Mouse (Mus musculus) natural killer cell, adult 2 months (primary cell): ENCODE measurements around the gene Atg7.

Experiments
- DNase-seq, 2 experiments: peaks; one replicate each; pipeline ENCODE4 v3.0.0; 2022; ENCODE audit warnings: low spot score in 2 of 2

Gene Atg7

DNA sequence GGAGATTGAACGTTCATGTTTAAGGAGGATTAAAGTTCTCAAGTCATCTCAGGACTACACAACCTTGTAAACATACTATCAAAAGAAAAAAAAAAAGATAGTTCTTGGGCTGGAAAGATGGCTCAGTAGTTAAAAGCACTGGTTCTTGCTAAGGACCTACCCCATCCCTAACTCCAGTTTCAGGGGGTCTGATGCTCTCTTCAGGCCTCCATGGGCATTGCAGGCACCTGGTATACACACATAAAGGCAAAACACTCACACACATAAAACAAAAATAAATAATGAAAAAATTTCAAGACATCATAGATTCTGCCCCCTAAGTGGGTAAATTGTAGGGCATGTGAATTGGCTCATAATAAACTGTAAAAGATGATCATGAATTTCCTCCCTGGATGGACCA, 42.5 kb downstream of the Atg7 start:
- no peak for DNase-seq

DNA sequence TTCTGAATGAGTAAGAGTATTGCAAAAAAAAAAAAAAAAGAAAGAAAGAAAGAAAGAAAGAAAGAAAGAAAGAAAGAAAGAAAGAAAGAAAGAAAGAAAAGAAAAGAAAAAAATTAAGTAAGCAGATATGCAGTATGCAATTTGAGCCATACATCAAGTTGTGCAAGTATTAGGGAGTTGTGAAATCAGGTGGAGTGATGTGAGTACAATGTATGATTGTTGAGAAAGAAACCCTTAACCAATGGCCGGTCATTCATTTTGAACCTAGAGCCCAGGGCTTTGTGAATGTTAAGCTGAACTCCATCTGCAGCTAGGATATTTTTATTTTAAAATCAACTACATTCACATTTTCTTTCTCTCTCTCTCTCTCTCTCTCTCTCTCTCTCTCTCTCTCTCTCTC, 44.1 kb downstream of the Atg7 start:
- no peak for DNase-seq

DNA sequence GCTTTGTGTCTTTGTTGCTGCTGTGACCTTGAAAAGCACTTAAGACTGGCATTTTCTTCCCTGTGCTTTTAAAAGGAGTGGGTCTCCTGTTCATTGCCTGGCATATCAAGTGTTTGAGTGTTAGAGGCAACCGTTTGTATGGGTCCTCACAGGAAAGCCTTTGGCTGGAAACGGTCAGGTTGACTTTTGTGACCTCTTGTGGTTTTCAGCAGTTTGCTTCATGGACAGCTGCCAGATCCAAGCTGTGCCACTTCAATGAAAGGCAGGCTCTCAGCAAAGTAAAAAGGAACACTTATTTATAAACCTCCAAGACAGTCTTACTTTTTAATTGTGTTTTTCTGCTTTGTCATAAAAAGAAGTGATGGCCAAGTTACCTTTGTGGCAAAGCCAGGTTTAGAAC, 47.8 kb downstream of the Atg7 start:
- DNase-seq, result no peak

DNA sequence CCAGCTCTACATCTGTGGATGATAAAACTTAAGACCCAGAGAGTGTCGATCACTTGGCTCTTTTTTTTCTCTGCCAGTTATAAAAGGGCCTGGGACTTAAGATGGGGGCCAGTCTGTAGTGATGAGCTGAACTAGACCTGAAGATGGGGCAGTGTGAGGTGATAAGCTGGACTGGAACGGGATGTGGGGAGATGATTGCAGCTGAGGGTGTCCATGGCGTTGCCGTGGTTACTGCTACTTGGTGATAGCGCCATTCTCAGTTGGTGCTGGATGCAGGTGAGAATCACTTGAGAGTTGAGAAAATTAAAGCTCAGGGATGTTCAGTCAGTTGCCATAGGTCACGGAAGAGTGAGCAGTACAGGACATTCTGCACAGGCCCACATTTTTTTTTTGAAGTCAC, 48.6 kb downstream of the Atg7 start:
- no peak for DNase-seq

DNA sequence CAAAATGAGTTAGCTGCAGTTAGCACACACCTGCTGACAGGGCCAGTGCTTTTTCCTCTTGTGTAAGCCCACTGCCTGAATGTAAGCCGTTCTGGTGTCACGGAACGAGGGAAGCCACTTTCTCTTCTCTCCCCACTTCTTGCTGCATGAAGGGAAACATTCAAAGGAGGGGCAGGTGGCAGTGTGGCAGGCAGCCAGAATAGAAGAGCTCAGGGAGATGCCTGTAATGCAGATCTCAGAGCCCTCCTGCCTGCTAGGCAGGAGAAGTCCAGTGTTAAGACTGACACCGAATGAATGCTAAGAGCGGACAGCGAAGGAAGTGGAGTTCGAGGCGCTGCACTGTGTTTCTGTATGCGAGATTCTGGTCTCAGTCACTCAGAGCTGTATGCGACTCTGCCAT, 49.8 kb downstream of the Atg7 start:
- no peak for DNase-seq

DNA sequence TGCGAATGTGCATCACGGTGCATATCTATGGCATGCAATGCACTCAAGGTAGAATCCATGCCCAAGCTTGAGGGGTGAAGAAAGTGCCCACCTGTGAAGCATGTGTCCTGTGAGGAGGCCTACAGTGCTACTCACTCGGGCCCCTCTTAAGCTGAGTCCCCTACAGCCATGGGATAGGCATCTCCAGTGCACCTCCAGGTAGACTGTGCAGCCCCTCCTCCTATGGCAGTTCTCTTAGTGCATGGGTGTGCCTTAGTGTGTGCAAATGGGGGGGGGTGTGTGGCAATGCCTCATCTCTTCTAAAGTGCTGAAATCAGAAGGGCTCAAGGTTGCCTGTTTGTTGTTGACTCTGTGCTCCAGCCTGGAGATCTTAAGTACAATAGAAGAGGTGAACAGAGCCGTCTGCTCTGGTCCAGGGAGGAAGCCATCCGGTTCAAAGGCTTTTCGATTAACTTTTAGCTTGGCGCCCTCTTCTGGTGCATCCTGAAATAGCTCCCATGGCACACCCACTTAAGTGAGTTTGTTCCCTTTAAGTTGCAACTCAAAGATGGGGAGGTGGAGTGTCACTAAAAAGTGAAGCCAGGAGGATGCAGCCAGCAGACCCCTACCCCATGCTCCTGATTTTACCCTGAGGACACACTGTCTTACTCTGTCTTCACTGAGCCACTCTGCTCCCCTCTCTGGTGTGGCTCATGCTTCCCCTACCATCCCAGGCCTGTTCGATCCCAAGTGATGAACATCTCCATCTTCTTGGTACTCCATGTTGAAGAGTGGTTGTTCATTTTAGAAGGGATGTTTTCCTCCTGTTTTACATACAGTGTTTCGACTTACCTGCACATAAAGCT, 55.0 kb downstream of the Atg7 start:
- DNase-seq, result peak; percentile 38 to 54

DNA sequence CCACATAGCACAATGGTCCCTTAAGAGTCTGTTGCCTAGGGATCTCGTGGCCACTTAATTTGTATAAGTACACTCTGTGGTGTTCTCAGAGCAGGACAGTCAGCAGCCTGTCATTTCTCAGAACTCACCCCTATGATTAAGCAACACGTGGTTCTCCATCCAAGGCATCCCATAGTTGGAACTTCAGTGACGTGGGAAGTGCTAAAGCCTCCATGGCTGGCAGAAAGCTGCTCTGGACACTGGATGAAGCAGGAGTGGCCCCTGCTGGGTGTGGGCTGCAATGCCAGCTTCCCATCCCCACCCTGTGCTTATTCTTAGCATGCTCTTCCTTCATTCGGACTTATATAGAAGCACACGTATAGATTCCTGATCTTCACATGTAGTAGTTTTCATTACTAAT, 55.7 kb downstream of the Atg7 start:
- DNase-seq, result no peak

DNA sequence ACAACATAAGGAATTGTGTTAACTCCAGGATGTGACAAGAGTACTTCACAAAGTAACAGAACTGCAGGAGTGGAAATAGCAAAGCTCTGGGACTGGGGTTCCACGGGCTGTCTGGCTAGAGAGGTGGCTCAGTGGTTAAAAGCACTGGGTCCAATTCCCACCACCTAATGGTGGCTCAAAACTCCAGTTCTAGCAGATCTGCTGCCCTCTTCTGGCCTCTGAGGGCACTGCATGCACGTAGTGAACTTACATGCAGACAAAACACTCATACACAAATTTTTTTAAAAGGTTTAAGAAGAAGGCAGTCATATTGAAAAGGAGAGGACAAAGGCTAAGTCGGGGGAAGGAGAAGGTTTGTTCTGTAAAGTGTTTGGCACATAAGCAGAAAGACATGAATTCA, 57.8 kb downstream of the Atg7 start:
- peak in 1 of 2 experiments; percentile 12 for DNase-seq

DNA sequence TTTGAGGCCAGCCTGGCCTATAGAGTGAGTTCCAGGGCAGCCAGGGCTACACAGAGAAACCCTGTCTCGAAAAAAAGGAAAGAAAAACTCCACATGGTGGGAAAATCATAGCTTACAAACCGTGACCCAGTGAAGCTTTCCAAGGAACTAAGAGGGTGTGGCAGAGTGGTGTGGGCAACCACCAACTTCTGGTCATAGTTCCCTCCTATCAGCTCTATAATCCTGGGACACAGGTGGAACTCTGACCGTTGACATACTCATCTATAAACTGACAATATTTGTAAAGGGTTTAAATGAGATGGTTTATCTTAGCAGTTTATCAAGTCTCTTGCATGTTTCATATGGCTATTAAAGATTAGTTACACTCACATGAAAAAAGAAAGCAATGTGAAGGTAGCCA, 64.1 kb downstream of the Atg7 start:
- DNase-seq, result no peak

DNA sequence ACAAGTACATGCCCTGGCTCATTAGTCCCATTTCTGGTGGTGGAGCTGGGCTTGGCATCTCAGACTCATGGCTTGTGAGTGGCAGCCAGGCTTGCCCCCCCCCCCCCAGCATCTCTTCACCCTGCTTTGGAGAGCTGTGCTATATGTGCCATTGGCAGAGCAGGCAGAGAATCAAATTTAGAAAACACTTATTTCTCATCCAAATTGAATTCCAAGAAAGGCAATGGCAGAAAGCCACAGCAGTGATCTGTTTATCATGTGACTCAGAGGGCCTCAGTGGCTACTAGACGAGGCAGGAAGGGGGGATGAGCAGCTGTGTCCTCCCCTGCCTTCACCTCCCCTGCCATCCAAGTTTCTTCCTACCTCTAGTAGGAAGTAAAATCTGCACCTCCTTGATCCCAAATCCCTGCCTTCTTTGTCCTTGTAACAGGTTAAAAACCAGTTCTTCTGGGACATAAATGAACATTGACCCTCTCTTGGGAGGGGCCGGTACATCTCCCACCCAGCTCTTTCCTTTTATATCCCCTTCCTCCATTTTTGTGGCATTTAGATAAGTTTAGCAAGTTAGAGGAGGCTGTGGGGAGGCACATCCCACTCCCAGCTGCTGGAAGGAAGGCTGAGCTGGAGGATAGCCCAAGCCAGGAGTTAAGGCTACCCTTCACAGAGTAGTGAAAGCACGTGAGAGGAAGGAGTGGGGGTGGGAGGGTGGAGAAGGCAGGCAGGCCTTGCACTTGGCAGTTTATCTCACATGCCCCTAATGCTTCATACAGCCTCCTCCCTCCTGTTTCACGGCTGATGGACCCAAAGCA, 69.5 kb downstream of the Atg7 start:
- no peak for DNase-seq

DNA sequence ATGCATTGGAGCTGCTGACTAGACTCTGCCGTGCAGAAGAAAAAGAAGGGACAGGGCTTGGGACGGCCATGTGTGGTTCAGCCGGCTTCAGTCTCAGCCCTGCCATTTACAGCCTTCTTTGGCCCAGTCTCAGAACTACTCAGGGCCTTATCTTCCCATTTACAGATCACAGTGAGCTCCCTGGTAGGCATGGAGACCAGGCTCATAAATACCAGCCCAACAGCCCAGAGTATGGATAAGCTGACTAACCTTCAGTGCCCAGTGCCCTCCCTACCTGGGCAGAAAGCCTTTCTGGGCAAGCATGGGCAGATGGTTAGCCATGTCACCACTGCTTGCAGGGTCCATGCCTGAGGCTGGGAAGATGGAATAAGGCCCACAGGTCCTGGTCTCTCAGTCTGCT, 70.6 kb downstream of the Atg7 start:
- no peak for DNase-seq

DNA sequence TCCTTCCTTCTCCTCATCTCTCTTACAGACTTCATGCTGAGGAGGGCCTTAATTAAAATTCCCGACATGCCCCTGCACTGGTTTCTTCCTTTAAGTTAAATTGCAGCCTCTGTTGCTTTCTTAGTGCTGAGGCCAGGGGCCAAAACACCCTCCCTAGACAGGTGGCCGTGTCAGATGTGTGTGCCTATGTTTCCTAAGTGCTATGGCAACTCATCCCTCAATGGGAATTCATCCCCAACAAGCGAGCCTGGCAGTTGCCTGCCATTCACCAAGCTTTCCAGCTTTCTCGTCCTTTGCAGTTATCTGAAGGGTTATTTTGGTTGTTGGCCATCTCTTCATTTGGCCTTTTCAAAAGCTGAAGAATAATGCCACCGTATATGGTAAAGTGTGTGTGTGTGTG, 71.8 kb downstream of the Atg7 start:
- DNase-seq, result no peak

DNA sequence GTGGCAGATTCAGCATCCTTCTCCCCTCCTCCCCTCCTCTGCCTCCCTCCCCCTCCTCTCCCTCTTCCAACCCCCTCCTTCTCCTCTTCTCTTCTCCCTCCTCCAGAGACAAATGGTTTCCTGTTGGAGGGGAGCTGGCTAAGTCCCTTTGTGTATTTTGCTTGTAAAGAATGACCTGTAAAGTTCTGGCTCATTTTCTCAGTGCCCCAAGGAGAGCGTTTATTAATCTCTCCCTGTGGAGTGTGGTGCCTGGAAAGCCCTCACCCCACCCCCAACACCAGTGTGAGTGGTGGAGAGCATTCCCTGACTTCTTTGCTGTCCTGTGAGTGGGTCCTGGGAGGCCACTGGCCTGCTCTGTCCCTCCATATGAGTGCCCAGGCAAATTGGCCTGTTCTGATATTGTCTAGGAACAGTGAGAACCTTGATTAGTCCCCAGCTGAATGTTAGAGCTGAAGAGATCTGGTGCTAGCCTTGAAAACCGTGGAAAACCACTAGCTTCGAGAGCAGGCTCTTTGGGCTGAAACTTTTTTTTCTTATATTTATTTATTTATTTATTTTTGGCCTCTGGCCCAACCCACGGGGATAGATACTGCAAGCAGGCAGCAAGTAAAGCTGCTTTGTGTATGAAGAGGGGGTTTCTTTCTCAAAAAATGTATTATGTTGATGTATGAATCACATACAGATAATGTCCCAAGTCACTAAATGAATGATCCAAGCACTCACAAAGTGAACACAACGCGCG, 72.6 kb downstream of the Atg7 start:
- DNase-seq, result no peak

DNA sequence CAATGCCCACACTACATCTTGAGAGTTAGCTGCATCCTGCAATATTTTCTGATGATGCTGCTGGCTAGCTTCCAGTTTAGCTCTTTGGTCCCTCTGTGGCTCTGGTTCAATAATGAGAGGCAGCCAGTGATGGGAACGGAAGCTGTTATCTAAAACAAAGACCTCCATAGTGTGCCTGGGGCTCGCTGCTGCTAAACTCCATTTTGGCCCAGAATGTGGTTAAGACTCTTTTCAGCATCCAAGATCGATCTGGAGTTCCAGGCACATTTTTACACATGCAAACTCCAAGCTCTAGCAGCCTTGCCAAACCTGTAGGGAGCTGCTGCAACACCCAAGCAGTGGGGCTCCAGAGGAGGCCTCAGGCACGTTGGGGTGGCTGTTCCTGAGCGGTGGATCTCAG, 76.2 kb downstream of the Atg7 start:
- no peak for DNase-seq

DNA sequence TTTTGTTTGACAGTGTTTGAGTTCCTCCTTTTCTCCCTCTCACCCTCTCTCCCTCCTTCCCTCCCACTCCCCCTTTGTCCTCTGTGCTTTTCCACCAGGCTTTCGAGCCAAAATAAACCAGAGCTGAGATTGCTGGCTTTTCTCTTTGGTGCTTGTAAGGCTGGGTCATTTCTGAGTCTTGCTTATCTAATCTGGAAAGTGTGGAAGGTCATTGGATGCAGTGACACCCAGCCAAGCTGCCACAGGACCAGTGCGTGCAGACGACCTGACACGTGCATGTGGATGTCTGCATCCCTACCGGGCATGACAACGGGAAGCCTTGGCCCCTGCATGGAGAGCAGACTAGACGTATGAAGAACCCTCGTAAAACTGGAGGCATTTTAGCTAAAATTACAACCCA, 76.8 kb downstream of the Atg7 start:
- DNase-seq, result no peak

DNA sequence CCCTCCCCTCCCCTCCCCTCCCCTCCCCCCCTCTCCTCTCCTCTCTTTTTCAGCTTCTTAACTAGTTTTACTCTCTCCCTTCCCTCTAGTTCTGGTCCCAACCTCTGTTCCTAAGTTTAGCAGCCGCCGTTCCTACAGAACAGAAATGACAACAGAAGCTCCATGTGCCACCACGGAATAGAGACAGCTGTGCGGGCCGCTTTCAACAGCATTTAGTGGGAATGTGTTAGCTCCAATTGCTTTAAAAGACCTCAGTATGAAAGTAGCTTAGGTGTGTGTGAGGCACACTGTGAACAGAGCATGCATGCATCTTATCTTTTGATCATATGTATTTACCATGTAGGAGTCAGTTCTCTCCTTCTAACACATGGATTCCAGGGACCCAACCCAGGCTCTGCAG, 79.1 kb downstream of the Atg7 start:
- DNase-seq, result no peak

DNA sequence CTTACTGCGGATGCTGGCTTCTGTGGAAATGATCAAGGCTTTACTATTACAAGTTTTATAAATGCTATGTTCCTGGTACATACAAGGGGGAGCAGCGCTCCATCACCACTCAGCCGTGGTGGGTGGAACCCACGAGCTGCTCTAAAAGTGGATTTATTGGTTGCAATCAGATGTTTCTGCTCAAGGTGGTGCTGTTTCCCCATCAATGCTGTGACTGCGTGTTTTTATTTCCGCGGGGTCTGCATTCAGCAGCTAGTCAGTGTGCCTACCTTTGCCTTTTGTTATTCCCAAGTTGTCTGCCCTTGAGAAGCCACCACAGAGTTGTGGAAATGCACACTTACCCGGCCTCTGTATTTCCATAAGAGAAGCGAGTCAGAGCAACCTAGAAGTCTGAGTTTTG, 81.0 kb downstream of the Atg7 start:
- DNase-seq, result peak in 1 of 2 experiments; percentile 25

DNA sequence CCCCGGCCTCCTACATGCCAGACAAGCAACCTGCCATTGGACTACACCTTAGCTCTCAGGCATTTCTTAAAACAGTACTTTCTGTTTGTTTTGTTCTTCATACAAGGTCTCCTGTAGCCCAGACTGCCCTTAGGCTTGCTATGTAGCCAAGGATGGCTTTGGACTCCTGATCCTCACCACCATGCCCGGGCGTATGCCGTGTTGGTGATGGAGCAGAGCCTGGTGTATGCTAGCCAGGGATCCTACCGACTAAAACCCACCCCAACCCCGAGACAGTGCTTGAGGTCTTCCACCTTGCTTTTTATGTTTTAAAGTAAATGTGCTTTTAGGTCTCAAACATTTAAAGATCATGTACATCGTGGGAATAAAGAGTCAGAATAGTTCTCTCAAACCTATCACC, 81.5 kb downstream of the Atg7 start:
- no peak for DNase-seq

DNA sequence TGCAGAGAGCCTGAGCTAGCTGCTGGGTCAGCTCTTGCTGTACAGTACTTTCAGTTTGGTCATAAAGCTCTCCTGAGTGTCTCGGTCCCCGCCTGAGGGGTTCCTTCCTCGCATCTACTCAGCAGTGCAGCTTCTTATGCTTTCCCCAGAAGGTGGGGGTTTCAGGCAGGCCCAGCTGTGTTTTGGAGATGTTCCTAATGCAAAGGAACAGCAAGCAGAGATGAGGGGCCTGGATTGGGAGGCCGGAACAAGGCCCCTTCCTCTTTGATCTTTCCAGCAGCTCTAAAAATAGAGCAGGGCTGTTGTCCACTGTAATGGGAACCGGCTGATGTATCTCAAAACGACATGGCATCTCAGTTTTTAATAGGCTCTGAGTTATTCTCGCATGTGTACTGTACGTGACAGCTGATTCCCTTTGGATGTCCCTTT, 82.3 kb downstream of the Atg7 start:
- DNase-seq, result no peak

DNA sequence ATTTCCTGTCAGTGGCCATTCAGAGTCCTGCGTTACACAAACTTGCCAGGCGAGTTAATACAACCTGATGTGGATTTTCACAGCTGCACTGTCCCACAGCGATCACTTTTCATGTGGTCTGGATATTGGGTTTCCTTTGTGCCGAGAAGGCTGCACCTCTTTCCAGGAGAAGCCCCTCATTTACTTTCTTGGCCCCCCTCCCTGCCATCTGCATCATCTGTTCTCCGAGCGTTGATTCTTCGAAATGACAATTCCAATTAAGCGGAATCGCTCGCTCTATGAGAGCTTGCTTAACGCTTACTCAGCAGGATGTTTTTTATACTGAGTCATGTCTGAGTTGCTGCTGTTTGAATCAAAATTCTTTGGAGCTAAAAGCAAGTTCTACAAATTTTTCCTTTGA, 83.8 kb downstream of the Atg7 start:
- DNase-seq, result no peak

DNA sequence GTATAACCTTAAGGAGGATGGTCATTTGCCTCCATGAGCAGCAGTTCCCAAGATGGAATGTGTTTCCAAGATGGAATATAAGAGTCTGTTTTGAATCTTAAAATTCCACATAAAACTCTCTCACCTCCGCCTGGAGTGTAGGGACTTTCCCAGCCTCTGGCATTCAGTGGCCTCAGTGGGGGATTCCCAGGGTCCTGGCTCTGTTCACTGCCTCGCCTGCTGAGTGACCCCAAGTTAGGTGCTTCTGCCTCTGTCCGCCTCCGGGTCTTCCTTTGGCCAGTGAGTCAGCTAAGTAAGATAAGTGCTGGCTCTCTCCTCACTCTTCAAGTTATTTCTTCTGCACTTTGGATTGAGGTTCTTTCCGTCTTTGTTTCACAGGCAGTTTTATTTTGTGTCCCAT, 90.3 kb downstream of the Atg7 start:
- no peak for DNase-seq

DNA sequence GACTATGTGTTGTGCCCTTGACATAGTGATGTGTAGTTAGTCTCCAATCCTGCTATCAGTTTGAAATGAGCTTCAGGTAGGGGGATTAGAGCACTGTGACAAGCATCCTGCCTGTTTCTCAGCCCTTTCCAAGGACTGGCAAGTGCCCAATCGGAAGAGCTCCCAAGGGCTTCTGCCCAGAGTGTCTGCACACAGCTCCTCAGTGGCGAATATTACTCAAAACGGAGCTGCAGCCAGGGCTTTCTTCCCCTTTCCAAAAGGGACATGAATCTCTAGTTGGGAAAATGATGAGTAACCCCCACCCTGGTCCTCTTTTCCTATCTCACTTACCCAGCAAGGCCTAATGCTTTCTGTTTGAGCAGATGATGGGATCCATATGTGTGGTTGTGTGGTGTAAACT, 90.8 kb downstream of the Atg7 start:
- no peak for DNase-seq

DNA sequence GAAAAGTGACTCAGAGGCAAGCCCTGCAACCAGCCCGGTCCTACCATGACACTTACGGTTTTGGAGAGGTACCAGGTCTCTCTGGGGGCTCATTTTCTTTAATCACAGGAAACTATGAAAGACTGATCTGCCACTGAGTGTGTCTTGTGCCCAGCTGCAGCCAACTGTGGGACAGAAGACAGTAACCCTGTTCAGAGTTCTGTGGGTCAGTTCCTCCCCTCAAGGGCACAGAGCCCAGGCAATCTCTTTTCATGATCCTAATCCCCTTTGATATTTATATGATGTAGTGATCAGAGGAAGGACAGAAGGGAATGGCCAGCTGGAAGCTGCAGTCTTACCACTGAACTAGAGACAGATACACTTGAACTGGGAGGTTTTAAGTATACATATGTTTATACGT, 92.2 kb downstream of the Atg7 start:
- DNase-seq, result no peak
